Mouse (Mus musculus) lung, postnatal 0 days (tissue): ENCODE measurements at regions not wholly inside any gene's neighbourhood (a gene's known extent, or its start where the extent isn't known, plus 50 kb on each side); places are given as distances from the start of the nearest gene placed in this dataset.

Source experiments
- CTCF ChIP-seq: IDR thresholded peaks from 2 replicates; pipeline ENCODE4 v1.5.1; 2016; ENCODE audit warnings: antibody characterized with exemption, mild to moderate bottlenecking
- EP300 ChIP-seq: IDR thresholded peaks from 2 replicates; pipeline ENCODE4 v1.6.1; 2016; ENCODE audit warnings: antibody characterized with exemption, mild to moderate bottlenecking, control low read depth

DNA sequence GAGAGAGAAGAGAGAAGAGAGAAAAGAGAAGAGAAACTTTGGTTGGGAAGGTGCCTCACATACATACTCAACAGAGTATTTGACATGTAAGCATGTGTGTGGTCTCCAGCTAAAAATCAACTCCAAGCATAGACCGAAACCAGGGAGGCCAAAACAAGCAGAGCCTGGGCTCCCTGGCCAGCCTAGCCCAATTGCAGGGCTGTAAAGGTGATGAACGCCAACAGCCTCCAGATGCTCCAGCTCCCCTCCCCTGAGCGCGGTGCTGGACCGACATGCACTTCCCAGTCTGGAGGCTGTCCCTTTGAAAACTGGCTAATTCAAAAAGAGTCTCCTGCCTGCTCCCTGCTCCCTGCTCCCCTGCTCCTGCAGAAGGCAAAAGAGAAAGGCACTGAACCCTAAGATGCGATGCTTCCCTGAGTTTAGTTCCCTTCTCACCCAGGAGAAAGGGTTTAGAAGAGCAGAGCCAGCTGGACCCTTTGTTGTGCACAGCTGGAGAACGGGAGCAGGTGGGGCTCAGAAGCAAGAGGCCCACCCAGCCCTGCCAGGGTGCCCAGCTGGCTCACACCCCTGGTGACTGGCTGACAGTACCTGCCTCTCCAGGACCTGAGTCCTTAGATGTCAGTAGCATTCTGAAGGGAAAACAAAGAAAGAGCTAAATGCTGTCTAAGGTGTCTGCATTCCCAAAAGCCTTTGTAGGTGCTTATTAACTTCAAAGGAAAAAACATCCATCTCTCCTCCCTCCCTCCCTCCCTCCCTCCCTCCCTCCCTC lies 255.2 kb upstream of the Arid1b start:
- no peak for TF ChIP-seq EP300
- TF ChIP-seq CTCF: no peak
